ENCODE assay signal across 11 mouse cellular contexts in genomic region chr7:102017452-102017851, GRCm38 (mm10). TPM values are rescaled to one million over a fixed set of nuclear protein-coding genes. Genes with fewer than 3 reads are reported as not detected.
DNase-seq lines count a peak whose midpoint lies in the region; ATAC-seq lines count a peak whose summit lies in the region.
"Had no signal": no experiment of that assay in that cellular context is flagged by ENCODE, and none has a peak within 500 bp of the region (broad histone marks: within the 10 kb centered on the region; RNA-seq: fewer than 3 reads in every experiment).

No protein-coding gene starts in this region.

- no peak overlapping the region for H3K27ac ChIP-seq in kidney, embryonic 16.5 days (ENCODE audit: low read length)
- H3K27ac ChIP-seq in heart, embryonic 12.5 days (ENCODE audit: poor library complexity, severe bottlenecking), result peak overlapping the region; percentile 26; the same call in 1 of the 2 replicates
- H3K27ac ChIP-seq: forebrain, embryonic 12.5 days had no signal

- H3K36me3 ChIP-seq in kidney, embryonic 16.5 days (ENCODE audit: insufficient read depth, low read length), result peaks cover 67% of the 10 kb centered on the region
- peaks cover 92% of the 10 kb centered on the region for H3K36me3 ChIP-seq in heart, embryonic 12.5 days

- ATAC-seq in kidney, embryonic 16.5 days (ENCODE audit: low FRiP score, low TSS enrichment), result no peak
- no peak for ATAC-seq in heart, embryonic 12.5 days (ENCODE audit: insufficient number of reproducible peaks, low FRiP score)

- H3K4me2 ChIP-seq in kidney, embryonic 16.5 days (replicated peaks; ENCODE audit: low read depth, low read length), result no peak overlapping the region
- no peak overlapping the region for H3K4me2 ChIP-seq in heart, embryonic 12.5 days
- H3K4me2 ChIP-seq: forebrain, embryonic 12.5 days had no signal

- no peaks in the 10 kb centered on the region for H3K9me3 ChIP-seq in kidney, embryonic 16.5 days (ENCODE audit: low read length)
- no peaks in the 10 kb centered on the region for H3K9me3 ChIP-seq in heart, embryonic 12.5 days (replicated peaks)
- H3K9me3 ChIP-seq: forebrain, embryonic 12.5 days had no signal

- WGBS in kidney, embryonic 16.5 days, result 81% methylated on average over 5 of the region's 5 CpGs
- WGBS in heart, embryonic 12.5 days, result 77% methylated on average over 5 of the region's 5 CpGs

- no peaks in the 10 kb centered on the region for H3K27me3 ChIP-seq in kidney, embryonic 16.5 days (ENCODE audit: insufficient read depth, low read length)
- H3K27me3 ChIP-seq in heart, embryonic 12.5 days (replicated peaks), result no peaks in the 10 kb centered on the region
- H3K27me3 ChIP-seq: forebrain, embryonic 12.5 days had no signal

- H3K9ac ChIP-seq in kidney, embryonic 16.5 days (replicated peaks; ENCODE audit: low read length), result no peak overlapping the region
- no peak overlapping the region for H3K9ac ChIP-seq in heart, embryonic 12.5 days
- H3K9ac ChIP-seq: forebrain, embryonic 12.5 days had no signal

- no peak overlapping the region for H3K4me3 ChIP-seq in kidney, embryonic 16.5 days (ENCODE audit: low read length)
- H3K4me3 ChIP-seq in heart, embryonic 12.5 days, result no peak overlapping the region
- H3K4me3 ChIP-seq: forebrain, embryonic 12.5 days had no signal

- no peaks in the 10 kb centered on the region for H3K4me1 ChIP-seq in kidney, embryonic 16.5 days (ENCODE audit: insufficient read depth, low read length)
- H3K4me1 ChIP-seq in heart, embryonic 12.5 days (replicated peaks), result peaks cover 14% of the 10 kb centered on the region
- H3K4me1 ChIP-seq: forebrain, embryonic 12.5 days had no signal

- peak; percentile 53 for DNase-seq in kidney, adult 9 months
- DNase-seq in Muller cell, postnatal 12 days (ENCODE audit: inconsistent ontology term), result peak; percentile 31
- DNase-seq in lung, postnatal 25 days (ENCODE audit: low spot score), result peak; percentile 42
- no peak for DNase-seq in ovary, postnatal 10 days (ENCODE audit: low spot score)
- DNase-seq in ovary, adult 18-20 months (ENCODE audit: low spot score), result no peak
- no peak for DNase-seq in frontal cortex, postnatal 36 days (ENCODE audit: low spot score in 2 of 2)
- DNase-seq: cerebellum, adult 8-10 months; thymus, adult 18-20 months had no signal

RNA-seq across cellular contexts. Expression of gene Il18bp, which starts 1.0 kb away (rescaled TPM):
- 3.0 and 3.3 TPM in 2 replicates for polyA plus RNA-seq in kidney, embryonic 16.5 days (2015; fragmentation: Nextera tagmentation; extraction: Ambion mirVana)
- polyA plus RNA-seq in heart, embryonic 12.5 days (2016; fragmentation: Nextera tagmentation; extraction: Ambion mirVana), result 1.8 TPM in 2 replicates

RNA-seq across cellular contexts. Expression of gene Rnf121, which starts 47.8 kb away (rescaled TPM):
- polyA plus RNA-seq in kidney, embryonic 16.5 days (2015; fragmentation: Nextera tagmentation; extraction: Ambion mirVana), result 32.7 and 34.1 TPM in 2 replicates
- 19.9 and 21.3 TPM in 2 replicates for polyA plus RNA-seq in heart, embryonic 12.5 days (2016; fragmentation: Nextera tagmentation; extraction: Ambion mirVana)

RNA-seq across cellular contexts. Expression of gene Xndc1, which starts 47.9 kb away (rescaled TPM):
- 34.4 and 37.5 TPM in 2 replicates for polyA plus RNA-seq in kidney, embryonic 16.5 days (2015; fragmentation: Nextera tagmentation; extraction: Ambion mirVana)
- polyA plus RNA-seq in heart, embryonic 12.5 days (2016; fragmentation: Nextera tagmentation; extraction: Ambion mirVana), result 26.5 and 27.5 TPM in 2 replicates

RNA-seq across cellular contexts. Expression of gene Xntrpc, which starts 48.1 kb away (rescaled TPM):
- 0.99 and 1.4 TPM in 2 replicates for polyA plus RNA-seq in kidney, embryonic 16.5 days (2015; fragmentation: Nextera tagmentation; extraction: Ambion mirVana)
- polyA plus RNA-seq in heart, embryonic 12.5 days (2016; fragmentation: Nextera tagmentation; extraction: Ambion mirVana), result 0.90 and 1.5 TPM in 2 replicates

Comparison
In these comparisons a context has a peak if more than half of its experiments do, and no peak if none do; other contexts are left out.
1. DNase-seq: peak in kidney, adult 9 months (single experiment), Muller cell, postnatal 12 days (single experiment) and lung, postnatal 25 days (single experiment); none in ovary, postnatal 10 days (single experiment), ovary, adult 18-20 months (single experiment) and frontal cortex, postnatal 36 days (0 of 2).